Mouse (Mus musculus): Measurements from ENCODE around the gene Helz.

DNA sequence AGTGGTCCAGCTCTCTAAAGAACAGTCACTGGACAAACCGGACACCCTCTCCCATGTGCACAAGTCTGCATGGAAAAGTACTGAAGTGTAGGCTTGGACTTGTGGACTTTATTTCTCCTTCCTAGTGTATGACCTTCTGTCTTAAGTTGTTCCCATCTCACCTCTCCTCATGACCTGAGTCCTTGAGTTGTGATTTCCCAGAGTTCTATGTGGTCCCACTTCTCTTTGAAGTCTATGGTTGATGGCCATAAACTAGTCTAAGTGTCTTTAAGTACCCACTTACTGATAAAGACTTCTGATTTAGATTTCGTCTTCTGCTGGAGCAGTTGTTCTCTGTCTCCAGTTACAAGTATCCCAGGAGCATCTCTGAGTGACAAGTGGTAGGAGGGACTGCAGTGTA is 119.8 kb downstream of the Helz start:
- TF ChIP-seq CTCF (IDR thresholded peaks at IDR 0.05; ENCODE audit: insufficient read depth, low read length) (no peak), POLR2A (IDR thresholded peaks at IDR 0.05; ENCODE audit: borderline replicate concordance, extremely low read depth, low read depth, low read length) (no peak)
